Mouse (Mus musculus) liver, adult 2 months (tissue): ENCODE data around the gene Ctdspl. TPM values are rescaled to one million over a fixed set of nuclear protein-coding genes. Genes with fewer than 3 reads are reported as not detected.

Source experiments
- DNase-seq: peaks from one replicate; pipeline ENCODE4 v3.0.0-alpha.2; 2011; ENCODE audit warnings: low read depth, low spot score; ENCODE audit errors: extremely low read depth
- H3K27ac ChIP-seq: fragments of 200-500 bp; replicated peaks from 2 replicates; pipeline ENCODE4 v1.5.1; 2012; ENCODE audit warnings: low read depth, mild to moderate bottlenecking, control low read depth, inconsistent platforms, low read length; ENCODE audit not compliant: insufficient read depth
- H3K27me3 ChIP-seq: fragments of 200-500 bp; 2 replicates; pipeline ENCODE4 v1.6.1; 2012; ENCODE audit warnings: mild to moderate bottlenecking, moderate library complexity, low read length, inconsistent platforms; ENCODE audit not compliant: control insufficient read depth, insufficient read depth
- H3K36me3 ChIP-seq: fragments of 200-500 bp; 2 replicates; pipeline ENCODE4 v1.6.1; 2012; ENCODE audit warnings: low read length, inconsistent platforms; ENCODE audit not compliant: control insufficient read depth, insufficient read depth
- H3K4me1 ChIP-seq: fragments of 200-500 bp; 2 replicates; pipeline ENCODE4 v1.6.1; 2011; ENCODE audit warnings: low read length; ENCODE audit not compliant: control insufficient read depth, insufficient read depth
- H3K4me3 ChIP-seq: fragments of 200-500 bp; 2 replicates; pipeline ENCODE4 v1.5.1; 2011; ENCODE audit warnings: low read depth, mild to moderate bottlenecking, control low read depth, low read length, moderate library complexity; ENCODE audit not compliant: insufficient read depth
- H3K79me2 ChIP-seq: fragments of 200-500 bp; 2 replicates; pipeline ENCODE4 v1.6.1; 2012; ENCODE audit warnings: inconsistent platforms, mild to moderate bottlenecking, low read length, moderate library complexity; ENCODE audit not compliant: control insufficient read depth, insufficient read depth
- H3K9ac ChIP-seq: fragments of 200-500 bp; 2 replicates; pipeline ENCODE4 v1.6.1; 2012; ENCODE audit warnings: low read depth, mild to moderate bottlenecking, control low read depth, inconsistent platforms, low read length
- CTCF ChIP-seq: fragments of 200-500 bp; IDR thresholded peaks from 2 replicates; pipeline ENCODE4 v1.5.1; 2011; ENCODE audit warnings: low read depth, low read length, control low read depth
- POLR2A ChIP-seq: fragments of 200-500 bp; IDR thresholded peaks from 2 replicates; pipeline ENCODE4 v1.6.1; 2011; ENCODE audit warnings: low read length, control low read depth; ENCODE audit not compliant: insufficient read depth; ENCODE audit errors: extremely low read depth
- WGBS: fragments of 180-500 bp; shearing (Covaris S2); methylation state at CpG from one replicate; pipeline ENCODE4 v1.1.7; 2018; 5-methylcytosine and 5-hydroxymethylcytosine counted together
- polyA plus RNA-seq: library from polyadenylated mRNA; depleted of rRNA; stranded (reverse); fragments of >200 nt; gene quantifications from 2 replicates; pipeline ENCODE4 v1.2.3, GENCODE M21; 2012
- total RNA-seq: library from RNA; depleted of rRNA; stranded (reverse); fragments of >200 nt; gene quantifications from 2 replicates; pipeline ENCODE4 v1.2.3, GENCODE M21; 2014

The Ctdspl gene
- total and polyA plus RNA-seq, 2 experiments = 2.5 to 3.5 TPM

- Histone ChIP-seq H3K27ac (no peak overlapping the region), H3K9ac (no peak overlapping the region), H3K27me3 (no peaks in the 10 kb centered on the region), H3K4me3 (no peak overlapping the region), H3K4me1 (peaks cover 6% of the 10 kb centered on the region; the same call in 1 of the 2 replicates), H3K79me2 (peaks cover 3% of the 10 kb centered on the region; the same call in 1 of the 2 replicates), H3K36me3 (no peaks in the 10 kb centered on the region)
- TF ChIP-seq POLR2A = no peak
- no peak for TF ChIP-seq CTCF
- DNase-seq = no peak
- WGBS = 89% methylated on average over 9 of the region's 9 CpGs
These were observed 36.9 kb downstream of the Ctdspl start for GRCm38 (mm10) chr9:118963149-118963548.

- no peak overlapping the region for H3K9ac ChIP-seq
- H3K79me2 ChIP-seq = peaks cover 3% of the 10 kb centered on the region; the same call in 1 of the 2 replicates
- no peak for DNase-seq
- no peaks in the 10 kb centered on the region for H3K27me3 ChIP-seq
- no peak overlapping the region for H3K4me3 ChIP-seq
- TF ChIP-seq CTCF = no peak
- no peak for TF ChIP-seq POLR2A
- peaks cover 6% of the 10 kb centered on the region; the same call in 1 of the 2 replicates for H3K4me1 ChIP-seq
- 87% methylated on average over 18 of the region's 18 CpGs for WGBS
- H3K36me3 ChIP-seq = no peaks in the 10 kb centered on the region
- no peak overlapping the region for H3K27ac ChIP-seq
These were observed 38.2 kb downstream of the Ctdspl start for GRCm38 (mm10) chr9:118964263-118965034.

- H3K79me2 ChIP-seq = 0 out of 2 replicates have a peak, but pooled peaks cover under 1% of the 10 kb centered on the region
- no peaks in the 10 kb centered on the region for H3K36me3 ChIP-seq
- peaks cover 9% of the 10 kb centered on the region for H3K4me1 ChIP-seq
- H3K9ac ChIP-seq = no peak overlapping the region
- TF ChIP-seq POLR2A = no peak
- no peak for TF ChIP-seq CTCF
- H3K27me3 ChIP-seq = no peaks in the 10 kb centered on the region
- 94% methylated on average over 4 of the region's 4 CpGs for WGBS
- no peak overlapping the region for H3K27ac ChIP-seq
- no peak for DNase-seq
- H3K4me3 ChIP-seq = no peak overlapping the region
These were observed 43.6 kb downstream of the Ctdspl start for GRCm38 (mm10) chr9:118969810-118970209.

- no peak for DNase-seq
- H3K4me1 ChIP-seq = peaks cover 12% of the 10 kb centered on the region
- no peaks in the 10 kb centered on the region for H3K27me3 ChIP-seq
- whole genome bisulfite sequencing = 93% methylated on average over 7 of the region's 7 CpGs
- H3K36me3 ChIP-seq = no peaks in the 10 kb centered on the region
- H3K9ac ChIP-seq = no peak overlapping the region
- H3K79me2 ChIP-seq = no peaks in the 10 kb centered on the region
- H3K4me3 ChIP-seq = no peak overlapping the region
- H3K27ac ChIP-seq = no peak overlapping the region
- no peak for TF ChIP-seq POLR2A
These were observed 46.8 kb downstream of the Ctdspl start for GRCm38 (mm10) chr9:118973028-118973427.

GRCm38 (mm10) chr9:118973566-118973965 is 47.3 kb downstream of the Ctdspl start:
- Histone ChIP-seq H3K79me2 (no peaks in the 10 kb centered on the region; the same call in 1 of the 2 replicates), H3K27ac (no peak overlapping the region), H3K4me1 (peaks cover 12% of the 10 kb centered on the region), H3K27me3 (no peaks in the 10 kb centered on the region), H3K9ac (no peak overlapping the region), H3K36me3 (no peaks in the 10 kb centered on the region), H3K4me3 (no peak overlapping the region)
- no peak for DNase-seq
- TF ChIP-seq CTCF = no peak
- no peak for TF ChIP-seq POLR2A
- 78% methylated on average over 5 of the region's 5 CpGs for WGBS

GRCm38 (mm10) chr9:118974148-118974547 is 47.9 kb downstream of the Ctdspl start:
- no peak for DNase-seq
- WGBS = 54% methylated on average over 5 of the region's 5 CpGs

More at GRCm38 (mm10) chr9:118974148-118974547, 47.9 kb downstream of the Ctdspl start:
- Histone ChIP-seq H3K4me3 (no peak overlapping the region), H3K27me3 (no peaks in the 10 kb centered on the region), H3K79me2 (no peaks in the 10 kb centered on the region; the same call in 1 of the 2 replicates), H3K27ac (peak overlapping the region; percentile 45; the same call in 1 of the 2 replicates), H3K36me3 (no peaks in the 10 kb centered on the region), H3K9ac (no peak overlapping the region), H3K4me1 (peaks cover 12% of the 10 kb centered on the region)
- TF ChIP-seq POLR2A = no peak
- TF ChIP-seq CTCF = no peak
